Mouse (Mus musculus) testis, adult 2 months (tissue): Measurements from ENCODE around the gene Retnlg. TPM values are rescaled to one million over a fixed set of nuclear protein-coding genes. Genes with fewer than 3 reads are reported as not detected.
"Not testable (repeated sequence)": the region's sequence is repeated elsewhere in the genome, so short reads cannot be mapped to it uniquely, and the experiment has no call there.

ENCODE experiments used
- H3K27ac ChIP-seq: fragments of 200-500 bp; 2 replicates; pipeline ENCODE4 v1.5.1; 2012; ENCODE audit warnings: low read depth, low read length; ENCODE audit not compliant: control insufficient read depth, insufficient read depth
- H3K27me3 ChIP-seq: fragments of 200-500 bp; 2 replicates; pipeline ENCODE4 v1.6.1; 2012; ENCODE audit warnings: mild to moderate bottlenecking, low read length, moderate library complexity; ENCODE audit not compliant: control insufficient read depth, insufficient read depth
- H3K36me3 ChIP-seq: fragments of 200-500 bp; 2 replicates; pipeline ENCODE4 v1.6.1; 2012; ENCODE audit warnings: mild to moderate bottlenecking, low read length; ENCODE audit not compliant: control insufficient read depth, insufficient read depth
- H3K4me1 ChIP-seq: fragments of 200-500 bp; 2 replicates; pipeline ENCODE4 v1.6.1; 2012; ENCODE audit warnings: low read length; ENCODE audit not compliant: control insufficient read depth, insufficient read depth
- H3K4me3 ChIP-seq: fragments of 200-500 bp; 2 replicates; pipeline ENCODE4 v1.5.1; 2012; ENCODE audit warnings: low read depth, mild to moderate bottlenecking, low read length, moderate library complexity, mixed read lengths; ENCODE audit not compliant: control insufficient read depth
- CTCF ChIP-seq: fragments of 200-500 bp; IDR thresholded peaks from 2 replicates; pipeline ENCODE4 v1.5.1; 2012; ENCODE audit warnings: low read depth, mild to moderate bottlenecking, inconsistent platforms, low read length, moderate library complexity; ENCODE audit not compliant: control insufficient read depth, insufficient read depth, insufficient replicate concordance
- POLR2A ChIP-seq: fragments of 200-500 bp; IDR thresholded peaks from 2 replicates; pipeline ENCODE4 v1.6.1; 2012; ENCODE audit warnings: low read depth, mild to moderate bottlenecking, inconsistent platforms, low read length, moderate library complexity; ENCODE audit not compliant: control insufficient read depth
- polyA plus RNA-seq: library from polyadenylated mRNA; depleted of rRNA; stranded (reverse); fragments of >200 nt; gene quantifications from 2 replicates; pipeline ENCODE4 v1.2.3, GENCODE M21; 2012; rRNA removed

The Retnlg gene
- polyA plus RNA-seq = not detected in 2 replicates

GRCm38 (mm10) chr16:48872321-48872720, at the start of gene Retnlg:
Gene Retnlg, plus strand, starts transcription at chr16:48872621.
- TF ChIP-seq CTCF (no peak), POLR2A (no peak)
- Histone ChIP-seq H3K4me1 (no peaks in the 10 kb centered on the region), H3K36me3 (no peaks in the 10 kb centered on the region), H3K27me3 (no peaks in the 10 kb centered on the region), H3K27ac (no peak within 1 kb of the TSS), H3K4me3 (no peak within 1 kb of the TSS)

GRCm38 (mm10) chr16:48826474-48826873, 45.9 kb upstream of the Retnlg start:
- Histone ChIP-seq H3K27ac (no peak overlapping the region), H3K36me3 (no peaks in the 10 kb centered on the region), H3K27me3 (no peaks in the 10 kb centered on the region), H3K4me3 (no peak overlapping the region), H3K4me1 (no peaks in the 10 kb centered on the region)
- TF ChIP-seq CTCF (no peak), POLR2A (no peak)

- Histone ChIP-seq H3K36me3 (no peaks in the 10 kb centered on the region), H3K4me3 (no peak overlapping the region), H3K4me1 (no peaks in the 10 kb centered on the region), H3K27ac (no peak overlapping the region), H3K27me3 (no peaks in the 10 kb centered on the region)
- TF ChIP-seq CTCF = no peak
- TF ChIP-seq POLR2A = no peak
Measured at GRCm38 (mm10) chr16:48827625-48828024, 44.8 kb upstream of the Retnlg start.

- H3K4me3 ChIP-seq = no peak overlapping the region
- TF ChIP-seq CTCF = no peak
- TF ChIP-seq POLR2A = no peak
Measured at GRCm38 (mm10) chr16:48829060-48829459, 43.4 kb upstream of the Retnlg start.

GRCm38 (mm10) chr16:48832055-48832454, 40.4 kb upstream of the Retnlg start:
- no peaks in the 10 kb centered on the region for H3K4me1 ChIP-seq
- no peak for TF ChIP-seq POLR2A
- no peak for TF ChIP-seq CTCF
- H3K4me3 ChIP-seq = no peak overlapping the region
- no peaks in the 10 kb centered on the region for H3K27me3 ChIP-seq
- no peaks in the 10 kb centered on the region for H3K36me3 ChIP-seq
- no peak overlapping the region for H3K27ac ChIP-seq

More at GRCm38 (mm10) chr16:48829060-48829459, 43.4 kb upstream of the Retnlg start:
- H3K36me3 ChIP-seq = no peaks in the 10 kb centered on the region
- no peaks in the 10 kb centered on the region for H3K27me3 ChIP-seq
- H3K4me1 ChIP-seq = no peaks in the 10 kb centered on the region
- H3K27ac ChIP-seq = no peak overlapping the region

GRCm38 (mm10) chr16:48833626-48834025, 38.8 kb upstream of the Retnlg start:
- not testable (repeated sequence) for H3K4me3 ChIP-seq, H3K27ac ChIP-seq, H3K4me1 ChIP-seq, H3K36me3 ChIP-seq, H3K27me3 ChIP-seq

- H3K4me3 ChIP-seq = no peak within 1 kb of the TSS
- TF ChIP-seq POLR2A (no peak), CTCF (no peak)
- no peaks in the 10 kb centered on the region for H3K27me3 ChIP-seq
- no peaks in the 10 kb centered on the region for H3K4me1 ChIP-seq
- H3K27ac ChIP-seq = no peak within 1 kb of the TSS
- no peaks in the 10 kb centered on the region for H3K36me3 ChIP-seq
Measured at GRCm38 (mm10) chr16:48842266-48842665, 30.2 kb upstream of the Retnlg start, which contains the start of gene Retnla. Gene Retnla, plus strand, starts transcription at chr16:48842551.

- H3K27ac ChIP-seq = no peak overlapping the region
- no peaks in the 10 kb centered on the region for H3K27me3 ChIP-seq
- no peaks in the 10 kb centered on the region for H3K36me3 ChIP-seq
- no peak overlapping the region for H3K4me3 ChIP-seq
- no peaks in the 10 kb centered on the region for H3K4me1 ChIP-seq
- no peak for TF ChIP-seq POLR2A
- no peak for TF ChIP-seq CTCF
Measured at GRCm38 (mm10) chr16:48843671-48844386, 28.6 kb upstream of the Retnlg start.

GRCm38 (mm10) chr16:48865004-48865403, 7.4 kb upstream of the Retnlg start:
- not testable (repeated sequence) for H3K36me3 ChIP-seq, H3K4me3 ChIP-seq, H3K4me1 ChIP-seq, H3K27ac ChIP-seq, H3K27me3 ChIP-seq
